Mouse (Mus musculus): ENCODE results near the gene Fads6.

Gene Fads6

DNA sequence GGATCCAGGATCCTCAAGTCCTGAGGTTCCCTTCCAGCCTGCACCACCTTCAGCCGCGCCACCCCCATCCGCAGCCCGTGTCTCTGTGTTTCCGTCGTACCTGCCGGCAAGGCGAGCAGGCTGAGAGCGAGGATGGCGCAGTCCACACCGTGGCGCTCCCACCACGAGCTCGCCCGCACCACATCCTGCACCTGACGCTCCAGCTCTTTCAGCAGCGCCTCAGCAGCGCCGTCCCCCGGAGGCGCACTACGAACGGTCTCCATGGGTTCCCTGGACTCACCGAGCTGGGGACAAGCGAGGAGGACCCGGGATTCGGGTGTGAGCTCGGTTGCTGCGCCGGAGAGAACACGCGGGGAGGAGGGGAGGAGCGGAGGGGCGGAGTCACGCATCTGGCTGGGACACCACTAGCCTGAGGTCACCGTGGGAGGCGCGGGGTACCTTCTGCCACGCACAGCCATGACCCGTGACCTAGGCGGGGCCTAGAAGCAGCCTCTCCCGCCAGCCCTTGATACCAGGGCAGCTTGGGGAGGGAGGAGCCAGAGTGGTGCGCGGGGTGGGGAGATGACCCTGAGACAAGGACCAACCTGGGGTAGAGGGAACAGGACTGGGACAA lies at the start of gene Fads6:
Gene Fads6 (minus strand): TSS at position 450 of the 613 bp plus-strand sequence.
- peak; percentile 88 for DNase-seq (ENCODE audit: low read depth, low spot score)

DNA sequence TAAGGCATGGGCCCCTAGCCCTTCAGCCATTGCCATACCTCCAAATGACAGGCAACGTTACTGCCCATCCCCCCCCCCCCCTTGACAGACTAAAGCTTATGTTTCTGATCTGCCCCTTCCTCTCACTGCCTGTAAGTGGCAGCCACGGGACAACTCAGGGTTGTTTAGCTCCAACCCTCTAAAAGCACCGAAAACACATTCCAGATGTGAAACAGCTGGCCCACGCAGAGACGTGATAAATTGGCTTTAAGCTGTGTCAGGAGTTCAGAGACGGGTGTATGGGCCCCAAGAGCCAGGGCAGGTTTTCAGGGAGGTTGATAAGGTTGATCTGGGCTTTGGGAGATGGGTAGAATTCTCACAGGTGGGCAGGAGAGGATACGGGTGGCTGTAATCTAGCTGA lies 48.1 kb upstream of the Fads6 start:
- DNase-seq (ENCODE audit: low read depth, low spot score) = no peak

DNA sequence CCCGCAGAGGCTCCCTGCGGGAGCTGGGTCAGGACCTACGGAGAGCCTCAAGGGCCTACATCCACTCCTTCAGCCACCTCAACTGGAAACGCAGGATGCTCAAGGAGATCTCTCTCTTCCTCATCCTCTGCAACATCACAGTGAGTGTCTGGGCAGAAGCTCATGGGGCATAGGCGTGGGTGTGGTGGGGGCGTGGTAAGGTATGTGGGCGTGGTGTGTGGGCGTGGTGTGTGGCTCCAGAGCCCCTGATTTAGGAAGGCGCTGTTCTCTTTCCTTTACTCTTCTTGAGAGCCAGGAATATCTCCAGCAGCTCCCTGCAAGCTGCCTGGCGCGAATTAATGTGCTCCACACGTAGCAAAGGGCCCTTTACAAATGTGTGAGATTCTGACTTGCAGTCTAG lies 47.5 kb upstream of the Fads6 start:
- DNase-seq (ENCODE audit: low read depth, low spot score) = no peak

DNA sequence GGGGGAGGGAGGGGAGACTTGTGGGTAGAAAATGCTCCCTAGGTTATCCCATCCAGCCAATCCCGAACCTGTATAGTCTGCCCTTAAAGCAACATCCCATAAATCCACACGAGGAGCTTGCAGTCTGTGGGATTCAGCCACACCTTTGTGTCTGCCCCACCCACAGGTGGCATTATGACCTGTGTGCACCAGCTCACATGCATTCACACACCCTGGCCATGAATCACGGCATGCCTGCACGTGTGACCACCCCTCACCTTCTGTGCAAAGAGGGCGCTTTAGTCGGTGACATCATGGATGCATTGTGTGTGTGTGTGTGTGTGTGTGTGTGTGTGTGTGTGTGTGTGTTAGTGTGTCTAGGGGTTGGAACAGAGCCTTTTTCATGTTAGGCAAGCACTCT lies 44.4 kb upstream of the Fads6 start:
- no peak for DNase-seq (ENCODE audit: low read depth, low spot score)

DNA sequence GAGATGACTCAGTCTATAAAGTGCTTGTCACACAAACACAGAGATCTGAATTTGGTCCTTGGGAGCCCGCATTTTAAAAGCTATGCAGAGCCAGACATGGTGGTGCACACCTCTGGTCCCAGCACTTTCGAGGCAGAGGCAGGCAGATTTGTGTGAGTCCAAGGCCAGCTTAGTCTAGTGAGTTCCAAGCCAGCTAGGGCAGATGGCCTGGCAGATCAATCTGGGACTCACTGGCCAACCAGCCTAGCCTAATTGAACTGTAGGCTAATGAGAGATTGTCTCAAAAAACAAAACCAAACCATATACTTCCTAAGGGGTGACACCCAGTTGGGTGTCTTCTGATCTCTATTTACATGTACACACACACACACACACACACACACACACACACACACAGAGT lies 43.8 kb upstream of the Fads6 start:
- DNase-seq (ENCODE audit: low read depth, low spot score) = no peak

DNA sequence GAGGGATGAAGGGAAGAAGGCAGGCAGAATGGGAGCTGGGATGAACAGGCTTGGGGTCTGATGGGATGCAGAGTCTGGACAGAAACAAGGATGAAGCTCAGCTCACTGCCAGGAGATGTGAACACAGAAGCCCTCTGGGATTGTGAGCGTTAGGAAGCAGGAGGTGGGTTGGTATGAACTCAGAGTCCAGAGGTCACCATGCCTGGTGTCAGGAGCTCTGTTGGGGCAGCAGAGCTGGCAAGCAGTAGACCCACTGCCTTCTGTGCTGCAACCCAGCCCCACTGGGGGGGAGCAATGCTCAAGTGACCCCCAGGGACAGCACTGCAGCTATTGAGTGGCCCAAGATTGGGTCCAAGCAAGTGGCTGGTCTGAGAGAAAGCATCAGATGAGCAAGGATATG lies 40.4 kb upstream of the Fads6 start:
- DNase-seq (ENCODE audit: low read depth, low spot score) = no peak

DNA sequence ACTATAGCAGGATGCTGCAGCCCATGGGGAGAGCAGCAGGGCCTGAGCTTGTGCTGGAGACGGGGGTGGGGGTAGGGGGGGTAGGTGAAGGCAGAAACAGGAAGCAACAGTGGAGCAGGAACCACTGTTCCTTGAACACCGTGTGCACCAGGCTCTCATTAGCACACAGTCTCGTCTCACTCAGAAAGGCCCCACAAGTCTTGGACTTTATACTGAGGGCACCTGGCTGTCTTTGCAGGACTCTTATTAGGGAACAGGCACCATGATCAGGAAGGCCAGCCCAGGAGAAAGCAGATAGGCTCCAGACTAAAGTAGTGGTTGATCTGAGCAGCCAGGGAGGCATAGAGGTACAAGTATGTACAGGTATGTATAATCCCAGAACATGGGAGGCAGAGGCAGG lies 39.9 kb upstream of the Fads6 start:
- no peak for DNase-seq (ENCODE audit: low read depth, low spot score)

DNA sequence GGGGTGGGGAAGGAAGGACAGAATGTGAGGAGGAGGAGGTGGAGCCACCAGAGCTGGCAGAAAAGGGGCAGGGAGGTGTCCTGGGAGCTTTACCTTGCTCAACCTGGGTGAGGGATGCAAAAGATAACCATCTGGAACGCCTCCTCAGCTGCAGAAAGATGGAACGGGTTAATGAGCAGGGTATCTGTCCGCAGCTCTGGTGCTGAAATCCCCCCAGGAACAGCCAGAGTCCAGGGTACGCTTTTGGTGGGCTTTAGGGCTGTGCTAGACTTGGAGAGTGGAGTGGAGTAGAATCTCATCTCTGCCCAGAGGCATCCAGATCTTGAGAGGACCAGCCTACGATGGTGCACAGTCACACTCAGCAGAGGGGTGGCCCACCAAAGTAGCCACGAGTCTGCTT lies 38.7 kb upstream of the Fads6 start:
- no peak for DNase-seq (ENCODE audit: low read depth, low spot score)

DNA sequence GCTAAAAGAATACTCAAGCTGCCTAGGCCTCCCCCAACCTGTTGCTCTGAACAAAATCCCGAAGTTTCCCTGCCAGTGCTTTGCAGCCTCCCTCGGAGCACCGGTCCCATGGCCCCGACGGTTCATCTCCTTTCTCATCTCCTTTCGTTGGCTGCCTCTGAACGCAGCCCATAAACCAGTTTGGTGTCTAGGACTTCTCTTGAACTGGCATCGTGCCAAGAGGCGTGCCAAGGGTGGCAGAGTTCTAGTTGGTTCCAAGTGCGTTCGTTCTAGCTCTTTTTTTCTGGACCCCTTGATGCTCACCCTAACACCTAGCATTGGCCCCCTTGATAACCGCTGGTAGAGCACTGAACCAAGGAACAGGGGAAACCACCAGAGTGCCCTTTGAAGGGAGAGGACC lies 37.8 kb upstream of the Fads6 start:
- no peak for DNase-seq (ENCODE audit: low read depth, low spot score)

DNA sequence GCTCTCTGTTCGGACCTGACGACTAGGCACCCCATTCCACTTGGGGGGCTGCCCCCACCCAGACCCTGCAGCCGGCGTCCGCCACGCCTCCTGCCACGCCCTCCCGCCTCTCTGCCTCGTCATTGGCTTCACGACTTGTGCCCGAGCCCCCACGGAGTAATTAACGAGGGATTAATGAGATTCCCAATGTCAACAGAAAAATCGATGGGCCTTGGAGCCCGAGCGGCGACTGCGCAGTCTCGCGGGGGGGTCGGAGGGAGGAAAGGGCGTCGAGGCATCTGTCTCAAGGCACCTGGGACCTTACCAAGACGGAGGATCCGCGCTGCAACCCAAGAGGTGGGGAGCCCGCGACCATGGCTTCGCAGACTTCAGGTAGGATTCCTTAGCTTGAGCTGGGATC lies 37.1 kb upstream of the Fads6 start, which contains the start of gene Otop3:
Gene Otop3 (plus strand): TSS at position 201 of the 400 bp plus-strand sequence.
- no peak for DNase-seq (ENCODE audit: low read depth, low spot score)

DNA sequence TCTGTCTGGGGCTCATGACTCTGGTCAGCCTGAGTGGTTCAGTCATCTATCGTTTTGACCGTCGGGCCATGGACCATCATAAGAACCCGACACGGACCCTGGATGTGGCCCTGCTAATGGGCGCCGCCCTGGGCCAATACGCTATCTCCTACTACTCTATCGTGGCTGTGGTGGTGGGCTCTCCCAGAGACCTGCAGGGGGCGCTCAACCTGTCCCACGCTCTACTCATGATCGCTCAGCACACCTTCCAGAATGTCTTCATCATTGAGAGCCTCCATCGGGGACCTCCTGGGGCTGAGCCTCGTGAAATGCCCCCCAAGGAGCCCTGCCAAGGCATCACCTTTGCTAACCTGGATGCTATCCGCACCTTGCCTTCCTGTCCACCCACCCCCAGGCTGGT lies 31.9 kb upstream of the Fads6 start:
- peak; percentile 58 for DNase-seq (ENCODE audit: low read depth, low spot score)

DNA sequence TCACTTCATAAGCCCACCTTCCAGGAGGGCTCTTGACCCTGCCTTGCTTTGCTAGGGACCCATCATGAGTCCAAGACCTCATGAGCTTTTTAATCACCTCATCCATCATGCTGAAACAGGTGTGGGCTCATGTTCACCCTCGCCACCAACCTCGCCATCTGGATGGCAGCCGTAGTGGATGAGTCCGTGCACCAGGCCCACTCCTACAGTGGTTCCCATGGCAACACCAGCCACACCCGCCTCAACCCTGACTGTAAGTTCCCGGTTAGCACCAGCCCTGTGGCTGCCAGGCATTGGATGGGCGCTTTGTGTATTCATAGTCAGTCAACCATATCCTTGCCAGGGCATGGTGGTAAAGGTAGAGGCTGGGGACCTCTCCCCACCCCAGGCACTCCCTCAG lies 29.3 kb upstream of the Fads6 start:
- no peak for DNase-seq (ENCODE audit: low read depth, low spot score)

DNA sequence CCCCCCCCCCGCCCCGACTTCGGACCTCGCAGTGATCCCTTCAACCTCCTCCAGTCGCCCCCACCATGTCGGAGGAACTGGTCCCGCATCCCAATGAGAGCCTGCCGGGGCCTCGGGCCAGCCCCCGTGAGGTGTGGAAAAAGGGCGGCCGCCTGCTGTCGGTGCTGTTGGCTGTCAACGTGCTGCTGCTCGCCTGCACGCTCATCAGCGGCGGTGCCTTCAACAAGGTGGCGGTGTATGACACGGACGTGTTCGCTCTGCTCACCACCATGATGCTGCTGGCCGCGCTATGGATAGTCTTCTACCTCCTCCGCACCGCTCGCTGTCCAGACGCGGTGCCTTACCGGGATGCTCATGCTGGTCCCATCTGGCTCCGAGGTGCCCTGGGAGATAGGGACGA lies 25.9 kb upstream of the Fads6 start:
- DNase-seq (ENCODE audit: low read depth, low spot score) = peak; percentile 11

DNA sequence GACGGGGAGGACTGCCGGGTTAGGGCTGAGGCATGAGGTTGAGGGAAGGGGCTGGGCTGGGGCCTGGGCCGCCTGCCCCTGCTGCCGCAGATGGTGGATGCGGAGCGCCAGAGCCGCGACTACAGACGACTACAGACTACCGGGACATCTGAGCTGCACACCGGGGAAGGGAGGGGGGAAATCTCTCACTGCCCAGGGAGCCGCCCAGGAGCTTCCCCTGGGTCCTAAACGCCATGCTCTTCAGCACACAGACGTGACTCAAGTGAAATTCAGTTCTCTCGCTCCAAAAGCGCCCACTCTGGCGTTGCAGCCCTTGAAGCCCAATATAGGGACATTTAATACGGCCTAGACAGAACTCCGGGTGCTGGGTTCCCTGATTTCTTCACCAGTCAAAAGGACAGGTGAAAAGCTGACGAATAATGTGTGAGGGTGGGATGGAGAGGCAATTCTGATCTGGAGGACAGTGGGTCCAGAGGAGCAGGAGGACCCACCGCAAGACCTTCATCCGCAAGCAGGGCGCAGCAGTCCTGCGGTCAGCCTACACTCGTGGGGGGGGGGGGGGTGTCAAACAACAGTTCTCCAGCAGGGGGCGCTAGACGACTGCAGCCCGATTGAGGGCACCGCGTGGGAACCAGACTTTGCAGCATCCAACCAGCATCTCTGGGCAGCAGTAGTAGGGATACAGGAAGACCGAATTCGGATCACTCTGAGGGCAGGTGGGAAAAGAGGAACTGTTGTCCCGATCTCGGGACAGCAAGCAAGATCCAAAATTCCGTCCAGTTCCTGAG lies 24.6 kb upstream of the Fads6 start, which contains the start of gene Ush1g:
Gene Ush1g (minus strand): TSS at position 136 of the 788 bp plus-strand sequence.
- peak; percentile 82 for DNase-seq (ENCODE audit: low read depth, low spot score)

DNA sequence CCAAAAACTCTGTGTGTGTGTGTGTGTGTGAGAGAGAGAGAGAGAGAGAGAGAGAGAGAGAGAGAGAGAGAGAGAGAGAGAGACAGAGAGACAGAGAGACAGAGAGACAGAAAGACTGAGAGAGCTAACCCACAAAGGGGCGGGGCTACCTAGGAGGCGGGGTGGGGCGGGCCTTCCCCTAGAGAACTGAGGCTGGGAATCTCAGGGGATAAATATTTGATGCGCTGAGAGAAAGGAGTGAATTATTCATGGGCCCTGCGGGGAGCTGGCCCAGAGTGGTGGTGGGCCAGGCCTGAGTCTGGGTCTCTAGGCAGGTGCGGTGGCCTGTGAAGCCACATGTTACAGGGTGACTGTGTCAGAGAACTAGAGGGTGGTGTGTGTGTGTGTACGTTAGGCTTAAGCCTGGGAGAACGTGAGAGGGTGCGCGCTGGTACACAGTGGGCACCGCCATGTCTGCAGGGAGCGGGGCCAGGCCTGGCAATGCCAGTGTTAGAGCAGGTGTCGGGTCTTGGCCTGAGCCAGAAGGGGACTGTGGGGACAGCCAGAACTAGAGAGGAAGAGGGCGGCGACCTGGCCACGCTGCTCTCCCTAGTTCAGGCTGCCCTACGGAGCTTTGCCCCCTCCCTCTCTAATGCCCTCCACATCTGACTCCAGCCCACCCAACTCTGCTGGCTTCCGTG lies 22.4 kb upstream of the Fads6 start:
- DNase-seq (ENCODE audit: low read depth, low spot score) = peak; percentile 31

DNA sequence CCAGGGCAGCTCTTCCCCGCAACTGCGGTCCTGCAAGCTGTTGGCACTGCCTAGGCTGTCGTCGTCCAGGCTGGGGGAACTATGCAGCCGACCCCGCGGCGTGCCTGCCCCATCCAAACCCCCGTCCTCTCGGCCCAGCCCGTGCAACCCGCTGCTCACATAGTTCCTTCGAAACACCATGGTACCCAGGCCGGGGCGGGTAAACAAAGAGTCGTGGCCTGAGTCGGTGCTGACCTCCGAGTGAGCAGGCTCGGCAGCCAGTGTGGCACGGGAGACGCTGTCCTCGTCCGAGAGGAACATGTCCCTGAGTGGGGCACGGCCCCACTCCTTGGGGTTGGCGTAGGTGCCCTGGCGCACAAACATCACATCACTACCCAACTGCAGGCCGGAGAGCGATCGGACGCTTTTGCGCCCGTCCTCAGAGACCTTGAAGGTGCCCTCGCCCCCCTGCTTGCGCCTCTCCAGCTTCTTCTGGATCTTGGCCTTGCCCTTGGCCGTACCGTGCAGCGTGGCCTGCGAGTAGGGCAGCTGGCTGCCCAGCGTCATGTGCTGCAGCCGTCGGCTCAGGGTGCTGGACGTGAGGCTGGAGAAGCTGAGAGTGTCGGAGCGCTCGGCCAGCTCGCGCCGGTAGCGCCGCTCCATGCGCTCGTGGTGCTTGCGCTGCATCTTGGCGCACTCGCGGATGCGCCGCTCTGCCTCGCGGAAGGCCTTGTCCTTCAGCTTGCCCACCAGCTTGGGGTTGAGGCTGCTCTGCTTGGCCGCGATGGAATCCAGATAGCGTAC lies 21.0 kb upstream of the Fads6 start:
- no peak for DNase-seq (ENCODE audit: low read depth, low spot score)

DNA sequence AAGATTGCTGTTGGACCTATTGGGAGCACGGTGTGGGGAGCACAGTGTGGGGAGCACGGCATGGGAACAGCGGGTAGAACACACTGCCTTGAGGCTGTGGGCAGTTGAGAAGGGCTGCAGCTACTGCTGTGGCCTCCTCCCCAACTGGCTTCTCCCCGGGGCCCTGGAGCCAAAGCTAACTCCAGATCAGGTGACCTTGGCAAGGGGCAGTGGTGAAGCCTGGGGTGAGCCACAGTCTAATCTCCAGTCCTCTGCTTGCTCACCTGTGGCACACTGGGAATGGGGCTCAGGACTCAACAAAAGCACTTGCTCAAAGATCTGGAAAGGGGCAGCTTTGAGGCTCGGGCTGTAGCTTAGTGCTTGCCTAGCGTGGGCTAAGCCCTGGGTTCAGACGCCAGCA lies 19.7 kb upstream of the Fads6 start:
- no peak for DNase-seq (ENCODE audit: low read depth, low spot score)

DNA sequence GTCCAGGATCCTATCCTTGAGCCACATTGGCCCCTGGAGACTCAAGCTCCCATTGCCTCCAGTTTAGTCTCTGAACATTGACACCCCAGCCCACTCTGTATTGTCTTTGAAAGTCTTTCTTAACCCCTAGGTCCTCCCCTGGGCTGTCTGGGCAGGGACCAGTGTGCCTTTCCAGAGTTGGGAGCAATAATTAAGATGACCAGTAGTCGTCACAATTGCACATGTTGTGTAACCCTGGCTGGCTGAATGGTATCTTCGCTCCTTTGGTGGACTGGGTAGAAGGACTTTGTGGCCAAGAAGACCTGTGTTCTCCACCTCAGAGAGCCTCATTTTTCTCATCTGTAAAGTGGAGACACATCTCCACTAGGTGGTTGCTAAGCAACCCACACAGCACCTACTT lies 16.8 kb upstream of the Fads6 start:
- no peak for DNase-seq (ENCODE audit: low read depth, low spot score)

DNA sequence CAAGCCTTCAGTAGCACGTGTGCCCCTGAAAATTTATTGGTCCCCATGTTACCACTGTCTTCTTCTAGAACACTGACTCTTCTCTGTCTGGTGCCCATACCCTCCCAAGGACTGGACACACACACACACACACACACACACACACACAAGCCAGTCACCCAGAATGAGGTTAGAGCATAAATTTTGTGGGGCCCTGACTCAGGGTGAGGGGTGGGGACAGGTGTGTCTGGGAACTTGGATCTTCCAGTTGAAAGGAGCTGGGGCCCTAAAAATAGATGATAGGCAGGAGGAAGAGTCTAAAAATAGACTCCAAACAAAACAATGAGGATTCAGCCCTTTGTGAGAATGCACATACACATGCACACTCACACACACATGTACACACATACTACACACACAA lies 11.3 kb upstream of the Fads6 start:
- DNase-seq (ENCODE audit: low read depth, low spot score) = no peak

DNA sequence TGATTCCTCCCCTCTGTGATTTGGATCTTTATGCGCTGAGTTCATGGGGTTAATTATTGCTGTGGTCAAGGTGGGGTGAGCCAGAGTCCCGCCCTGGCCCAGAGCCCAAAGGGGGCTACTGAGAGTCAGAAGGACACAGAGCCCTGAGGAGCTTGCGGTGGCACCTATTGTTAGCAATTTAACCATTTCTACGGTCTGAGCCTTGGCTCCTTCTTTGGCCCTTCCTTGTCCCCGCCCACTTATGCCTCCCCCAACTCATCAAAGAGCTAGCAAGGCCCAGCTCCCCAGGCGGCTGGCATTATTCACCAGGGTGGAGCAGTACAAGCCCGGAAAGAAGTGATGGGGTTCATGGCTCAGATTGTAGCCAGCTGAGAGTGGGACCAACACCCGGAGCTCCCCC lies 9.4 kb upstream of the Fads6 start, which contains the start of gene Otop2:
Gene Otop2 (plus strand): TSS at position 301 of the 400 bp plus-strand sequence.
- DNase-seq (ENCODE audit: low read depth, low spot score) = no peak

DNA sequence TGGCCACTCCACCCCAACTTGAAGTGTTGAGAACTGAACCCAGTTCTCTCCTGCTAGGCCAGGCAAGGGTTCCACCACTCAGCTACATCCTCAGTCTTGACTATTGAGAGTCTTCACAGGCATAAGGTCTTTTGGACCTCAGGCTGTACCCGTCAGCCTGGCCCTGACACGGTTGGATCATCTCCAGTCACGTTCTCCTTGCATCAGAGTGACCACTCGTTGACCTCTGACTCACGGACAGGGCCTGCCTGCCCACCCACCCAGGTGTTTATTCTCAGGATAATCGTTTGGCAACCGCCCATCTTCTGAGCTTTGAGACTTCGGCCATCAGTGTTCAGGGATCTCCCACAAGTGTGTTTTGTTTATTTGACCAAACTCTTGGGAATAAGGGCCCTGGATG lies 5.7 kb upstream of the Fads6 start:
- no peak for DNase-seq (ENCODE audit: low read depth, low spot score)

DNA sequence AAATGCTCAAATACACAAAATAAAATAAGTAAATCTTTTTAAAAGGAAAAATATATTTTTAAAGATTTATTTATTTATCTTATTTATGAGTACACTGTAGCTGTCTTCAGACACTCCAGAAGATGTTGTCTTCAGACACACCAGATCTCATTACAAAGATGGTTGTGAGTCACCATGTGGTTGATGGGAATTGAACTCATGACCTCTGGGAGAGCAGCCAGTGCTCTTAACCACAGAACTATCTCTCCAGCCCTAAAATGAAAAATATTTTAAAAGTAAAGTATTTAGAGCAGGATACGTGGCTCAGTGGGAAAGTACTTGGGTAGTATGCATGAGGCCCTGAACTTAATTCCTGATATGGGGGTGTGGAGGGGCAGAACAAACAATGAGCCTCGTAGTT lies 3.9 kb upstream of the Fads6 start:
- no peak for DNase-seq (ENCODE audit: low read depth, low spot score)

Data from CD4-positive, CD25-positive, alpha-beta regulatory T cell, adult 2 months (primary cell).